Mouse (Mus musculus) CH12.LX (cell line): Measurements from ENCODE around the gene Phf7. TPM values are rescaled to one million over a fixed set of nuclear protein-coding genes. Genes with fewer than 3 reads are reported as not detected.
A peak's percentile ranks its signal among the peaks of the same experiment; 100 is the strongest.

Experiments used
- DNase-seq: peaks from one replicate; pipeline ENCODE4 v3.0.0-alpha.2; 2013; ENCODE audit errors: extremely low read depth
- H3K27ac ChIP-seq: 2 replicates; pipeline ENCODE4 v1.5.1; 2012; ENCODE audit warnings: low read depth, mild to moderate bottlenecking, control low read depth, moderate library complexity; ENCODE audit not compliant: insufficient read depth
- H3K27me3 ChIP-seq: replicated peaks from 2 replicates; pipeline ENCODE3; 2012; ENCODE audit warnings: inconsistent platforms
- H3K36me3 ChIP-seq, 2 experiments: replicated peaks in 1 of 2; 2 replicates each; pipeline versions ENCODE3 to v1.6.1; 2012; ENCODE audit warnings: inconsistent platforms in 1 of 2, low read length in 1 of 2, mild to moderate bottlenecking in 1 of 2, mixed read lengths in 1 of 2, moderate library complexity in 1 of 2; ENCODE audit not compliant: control insufficient read depth in 1 of 2, insufficient read depth in 1 of 2
- H3K4me1 ChIP-seq, 2 experiments: 2 replicates each; pipeline ENCODE4 v1.6.1; 2012; ENCODE audit warnings: inconsistent platforms in 1 of 2, moderate library complexity in 1 of 2; ENCODE audit not compliant: insufficient read depth in 2 of 2, control insufficient read depth in 1 of 2
- H3K4me2 ChIP-seq: 2 replicates; pipeline ENCODE4 v1.6.1; 2012; ENCODE audit warnings: low read depth, mild to moderate bottlenecking, control low read depth; ENCODE audit not compliant: poor library complexity, insufficient read depth, severe bottlenecking
- H3K4me3 ChIP-seq, 3 experiments: fragments of 150-350 bp in 1 of 3; sonication (generic) in 1 of 3; replicated peaks in 1 of 3; 2 replicates each; pipeline versions ENCODE3 to v1.5.1; 2011 to 2012; ENCODE audit warnings: low read depth in 2 of 3, low read length in 2 of 3, mild to moderate bottlenecking in 2 of 3, moderate library complexity in 2 of 3, control low read depth in 1 of 3, improper control_type of control experiment in 1 of 3, inconsistent platforms in 1 of 3, mixed read lengths in 1 of 3; ENCODE audit not compliant: poor library complexity in 1 of 3
- H3K79me2 ChIP-seq: replicated peaks from 2 replicates; pipeline ENCODE4 v1.6.1; 2012; ENCODE audit warnings: mild to moderate bottlenecking, moderate library complexity; ENCODE audit not compliant: control insufficient read depth, poor library complexity, insufficient read depth, severe bottlenecking; ENCODE audit errors: extremely low read depth
- H3K9ac ChIP-seq: 2 replicates; pipeline ENCODE4 v1.6.1; 2012; ENCODE audit warnings: low read depth, mild to moderate bottlenecking, control low read depth, moderate library complexity; ENCODE audit not compliant: insufficient read depth
- H3K9me3 ChIP-seq: replicated peaks from 2 replicates; pipeline ENCODE3; 2012; ENCODE audit warnings: low read length, inconsistent platforms, mixed read lengths
- BHLHE40 ChIP-seq: IDR thresholded peaks from 2 replicates; pipeline ENCODE4 v1.6.1; 2011; ENCODE audit warnings: mild to moderate bottlenecking, low read depth, low read length, improper control_type of control experiment
- CHD1 ChIP-seq: IDR thresholded peaks from 2 replicates; pipeline ENCODE4 v1.6.1; 2012; ENCODE audit warnings: low read depth, low read length, improper control_type of control experiment, inconsistent platforms
- CHD2 ChIP-seq: IDR thresholded peaks from 2 replicates; pipeline ENCODE4 v1.6.1; 2011; ENCODE audit warnings: low read length, improper control_type of control experiment
- CTCF ChIP-seq, 2 experiments: IDR thresholded peaks in 1 of 2; conservative IDR thresholded peaks in 1 of 2; 2 replicates each; pipeline ENCODE4 v1.5.1; 2011 to 2012; ENCODE audit warnings: low read depth in 2 of 2, low read length in 2 of 2, improper control_type of control experiment in 1 of 2, inconsistent platforms in 1 of 2, mild to moderate bottlenecking in 1 of 2, moderate library complexity in 1 of 2
- E2F4 ChIP-seq: IDR thresholded peaks from 2 replicates; pipeline ENCODE4 v1.6.1; 2011; ENCODE audit warnings: low read depth, low read length, improper control_type of control experiment; ENCODE audit not compliant: insufficient replicate concordance
- ELF1 ChIP-seq: IDR thresholded peaks from 2 replicates; pipeline ENCODE4 v1.6.1; 2014; ENCODE audit warnings: low read depth, mild to moderate bottlenecking, inconsistent platforms, low read length, improper control_type of control experiment
- EP300 ChIP-seq: IDR thresholded peaks from 2 replicates; pipeline ENCODE4 v1.6.1; 2011; ENCODE audit warnings: low read length, improper control_type of control experiment
- ETS1 ChIP-seq: conservative IDR thresholded peaks from 2 replicates; pipeline ENCODE4 v1.6.1; 2012; ENCODE audit warnings: low read depth, mild to moderate bottlenecking, inconsistent platforms, low read length, improper control_type of control experiment, moderate library complexity
- GABPA ChIP-seq: IDR thresholded peaks from 2 replicates; pipeline ENCODE4 v1.6.1; 2012; ENCODE audit warnings: low read depth, low read length, improper control_type of control experiment, inconsistent platforms; ENCODE audit not compliant: insufficient replicate concordance
- HCFC1 ChIP-seq: IDR thresholded peaks from 2 replicates; pipeline ENCODE4 v1.6.1; 2012; ENCODE audit warnings: low read depth, mild to moderate bottlenecking, inconsistent platforms, low read length, improper control_type of control experiment
- IRF4 ChIP-seq: IDR thresholded peaks from 2 replicates; pipeline ENCODE4 v1.6.1; 2014; ENCODE audit warnings: low read depth, mild to moderate bottlenecking, inconsistent platforms, low read length, improper control_type of control experiment
- JUN ChIP-seq: IDR thresholded peaks from 2 replicates; pipeline ENCODE4 v1.6.1; 2011; ENCODE audit warnings: low read depth, mild to moderate bottlenecking, low read length, improper control_type of control experiment, moderate library complexity; ENCODE audit not compliant: insufficient read depth
- JUND ChIP-seq: conservative IDR thresholded peaks from 2 replicates; pipeline ENCODE4 v1.6.1; 2011; ENCODE audit warnings: low read depth, low read length, improper control_type of control experiment
- KAT2A ChIP-seq: IDR thresholded peaks from 2 replicates; pipeline ENCODE4 v1.6.1; 2012; ENCODE audit warnings: low read length, improper control_type of control experiment, inconsistent platforms; ENCODE audit not compliant: insufficient replicate concordance
- MAFK ChIP-seq: IDR thresholded peaks from 2 replicates; pipeline ENCODE4 v1.6.1; 2011; ENCODE audit warnings: low read length, improper control_type of control experiment; ENCODE audit not compliant: insufficient replicate concordance
- MAX ChIP-seq: IDR thresholded peaks from 2 replicates; pipeline ENCODE4 v1.6.1; 2011; ENCODE audit warnings: low read length, improper control_type of control experiment
- MAZ ChIP-seq: IDR thresholded peaks from 2 replicates; pipeline ENCODE4 v1.6.1; 2012; ENCODE audit warnings: low read depth, mild to moderate bottlenecking, inconsistent platforms, low read length, improper control_type of control experiment, moderate library complexity
- MEF2A ChIP-seq: IDR thresholded peaks from 2 replicates; pipeline ENCODE4 v1.6.1; 2014; ENCODE audit warnings: low read depth, mild to moderate bottlenecking, inconsistent platforms, low read length, improper control_type of control experiment, borderline replicate concordance
- MXI1 ChIP-seq: IDR thresholded peaks from 2 replicates; pipeline ENCODE4 v1.6.1; 2011; ENCODE audit warnings: mild to moderate bottlenecking, low read depth, low read length, improper control_type of control experiment
- MYC ChIP-seq: IDR thresholded peaks from 2 replicates; pipeline ENCODE4 v1.6.1; 2011; ENCODE audit warnings: low read depth, mild to moderate bottlenecking, improper control_type of control experiment, low read length
- PAX5 ChIP-seq: IDR thresholded peaks from 2 replicates; pipeline ENCODE4 v1.6.1; 2012; ENCODE audit warnings: low read length, inconsistent platforms, mixed read lengths
- POLR2AphosphoS2 ChIP-seq: IDR thresholded peaks from 2 replicates; pipeline ENCODE4 v1.6.1; 2011; ENCODE audit warnings: low read depth, low read length, improper control_type of control experiment
- RAD21 ChIP-seq: IDR thresholded peaks from 2 replicates; pipeline ENCODE4 v1.6.1; 2011; ENCODE audit warnings: low read depth, mild to moderate bottlenecking, low read length, improper control_type of control experiment, moderate library complexity
- RCOR1 ChIP-seq: conservative IDR thresholded peaks from 2 replicates; pipeline ENCODE4 v1.6.1; 2012; ENCODE audit warnings: low read depth, mild to moderate bottlenecking, inconsistent platforms, low read length, improper control_type of control experiment
- SMC3 ChIP-seq: IDR thresholded peaks from 2 replicates; pipeline ENCODE4 v1.6.1; 2011; ENCODE audit warnings: low read depth, low read length, improper control_type of control experiment
- TBP ChIP-seq: conservative IDR thresholded peaks from 2 replicates; pipeline ENCODE4 v1.6.1; 2011; ENCODE audit warnings: low read depth, low read length, improper control_type of control experiment
- TCF12 ChIP-seq: IDR thresholded peaks from 2 replicates; pipeline ENCODE4 v1.6.1; 2014; ENCODE audit warnings: low read depth, mild to moderate bottlenecking, inconsistent platforms, low read length, improper control_type of control experiment
- USF1 ChIP-seq: IDR thresholded peaks from 2 replicates; pipeline ENCODE4 v1.6.1; 2014; ENCODE audit warnings: low read depth, mild to moderate bottlenecking, inconsistent platforms, low read length, improper control_type of control experiment
- USF2 ChIP-seq: conservative IDR thresholded peaks from 2 replicates; pipeline ENCODE4 v1.6.1; 2011; ENCODE audit warnings: low read depth, low read length, improper control_type of control experiment
- ZC3H11A ChIP-seq: IDR thresholded peaks from 2 replicates; pipeline ENCODE4 v1.6.1; 2012; ENCODE audit warnings: low read depth, mild to moderate bottlenecking, inconsistent platforms, low read length, improper control_type of control experiment
- ZKSCAN1 ChIP-seq: IDR thresholded peaks from 2 replicates; pipeline ENCODE4 v1.6.1; 2012; ENCODE audit warnings: low read depth, inconsistent platforms, low read length, improper control_type of control experiment, borderline replicate concordance
- ZMIZ1 ChIP-seq: IDR thresholded peaks from 2 replicates; pipeline ENCODE4 v1.6.1; 2012; ENCODE audit warnings: low read depth, mild to moderate bottlenecking, inconsistent platforms, low read length, improper control_type of control experiment
- dilution Hi-C: fragments of 300-500 bp; cut with MboI; formaldehyde crosslinking; loops from 2 replicates; pipeline ENCODE4 v1.14.3; 2020; ENCODE audit warnings: low sequenced_read_pairs; ENCODE audit not compliant: extremely low pct_unique_long_range_greater_than_20kb, extremely low pct_ligation_motif_present
- in situ Hi-C: fragments of 300-500 bp; cut with MboI; formaldehyde crosslinking; loops from 3 replicates; pipeline ENCODE4 v1.14.3; 2019; ENCODE audit warnings: low sequenced_read_pairs, low pct_ligation_motif_present, low pct_unique_long_range_greater_than_20kb, mixed read lengths
- polyA plus RNA-seq: library from polyadenylated mRNA; unstranded; fragments of >175 nt; gene quantifications from 2 replicates; pipeline ENCODE4 v1.2.1, GENCODE M21; 2012; ENCODE audit warnings: low read depth; ENCODE audit not compliant: insufficient read length
- total RNA-seq, 2 experiments: library from RNA; depleted of rRNA; stranded (reverse); fragments of 300-350 nt in 1 of 2; fragments of >200 nt in 1 of 2; gene quantifications; 2 replicates each; pipeline ENCODE4 v1.2.3; 2012 to 2014

Gene Phf7
- total and polyA plus RNA-seq, 3 experiments: 10.0 to 13.9 (median 13.5) TPM

DNA sequence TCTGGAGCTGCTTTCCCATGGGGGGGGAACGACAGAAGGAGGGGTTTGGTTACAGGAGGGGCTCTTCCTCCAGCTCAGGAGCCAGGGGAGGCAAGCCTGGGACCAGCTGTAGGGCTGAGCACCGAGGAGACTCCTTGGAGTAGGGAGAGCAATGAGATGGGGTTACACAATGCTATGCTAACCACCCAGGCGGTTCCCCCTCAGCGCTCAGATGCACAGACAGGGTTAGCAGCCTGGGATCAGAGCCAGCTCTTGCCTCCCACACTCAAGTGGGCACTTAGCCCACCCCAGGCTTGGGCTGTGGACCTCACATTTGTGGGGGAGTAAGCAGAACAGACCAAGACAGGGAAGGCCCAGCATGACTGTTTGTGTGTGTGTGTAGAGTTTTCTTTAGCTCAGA is 24.1 kb downstream of the Phf7 start:
- TF ChIP-seq MXI1: no peak
- TF ChIP-seq HCFC1: no peak
- no peak for TF ChIP-seq IRF4
- no peak for TF ChIP-seq USF2
- TF ChIP-seq RCOR1: no peak
- TF ChIP-seq ZMIZ1: no peak
- no peak for TF ChIP-seq ETS1
- no peak for TF ChIP-seq MYC
- no peak for TF ChIP-seq MEF2A
- TF ChIP-seq TCF12: no peak
- TF ChIP-seq MAFK: no peak
- TF ChIP-seq JUND: no peak
- Histone ChIP-seq H3K4me3 (no peak overlapping the region), H3K9ac (no peak overlapping the region), H3K4me2 (no peak overlapping the region), H3K79me2 (no peaks in the 10 kb centered on the region), H3K27me3 (peaks cover 13% of the 10 kb centered on the region), H3K4me1 (peaks cover 12 to 18% of the 10 kb centered on the region in 2 experiments), H3K36me3 (peaks cover 0 to 10% of the 10 kb centered on the region in 2 experiments), H3K27ac (no peak overlapping the region), H3K9me3 (no peaks in the 10 kb centered on the region)
- in situ Hi-C loops (no loop called here), dilution Hi-C loops (no loop called here)
- DNase-seq: no peak

DNA sequence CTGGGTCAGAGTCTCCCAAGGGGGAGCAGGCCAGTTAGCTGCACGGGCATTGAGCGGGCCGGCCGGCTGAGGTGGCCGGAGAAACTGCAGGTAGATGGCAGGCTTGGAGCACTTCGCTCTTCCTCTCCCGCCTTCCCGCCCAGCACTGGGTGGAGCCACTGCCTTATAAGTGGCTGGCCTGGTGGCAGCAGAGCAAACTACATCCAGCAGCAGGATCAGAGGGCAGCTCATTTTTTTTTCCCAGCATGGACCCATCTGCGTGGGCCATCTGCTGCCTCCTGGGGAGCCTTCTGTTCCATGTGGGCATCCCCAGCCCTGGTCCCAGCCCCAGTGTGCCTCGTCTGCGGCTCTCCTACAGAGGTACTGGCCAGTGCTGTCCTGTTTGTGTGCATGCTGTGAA is 33.5 kb downstream of the Phf7 start, which contains the start of gene Sema3g:
Sema3g (plus strand) TSS at position 195 of the 400 bp plus-strand sequence.
- DNase-seq: peak; percentile 67
- in situ Hi-C loops: loop anchor here (5.0 kb wide), 1 partner anchor 35 kb away; the partner anchor contains the start of genes Bap1 and Phf7
- peaks cover 13% of the 10 kb centered on the region for H3K27me3 ChIP-seq
- no peak within 1 kb of the TSS for H3K27ac ChIP-seq
- H3K4me1 ChIP-seq: peaks cover 12 to 30% of the 10 kb centered on the region in 2 experiments
- dilution Hi-C loops: no loop called here
- H3K79me2 ChIP-seq: no peaks in the 10 kb centered on the region
- peak within 1 kb of the TSS; percentile 18; the same call in 1 of the 2 replicates for H3K4me2 ChIP-seq
- peaks cover 0 to 4% of the 10 kb centered on the region in 2 experiments for H3K36me3 ChIP-seq
- H3K9me3 ChIP-seq: no peaks in the 10 kb centered on the region
- H3K4me3 ChIP-seq: peak within 1 kb of the TSS in 2 of 3 experiments; percentile 33 to 37
- H3K9ac ChIP-seq: no peak within 1 kb of the TSS
- TF ChIP-seq PAX5 (no peak), ELF1 (peak; percentile 47; the same call in 1 of the 2 replicates), SMC3 (peak; percentile 75), HCFC1 (no peak; the same call in 1 of the 2 replicates), GABPA (no peak), TBP (peak; percentile 95), ZMIZ1 (no peak), USF2 (no peak), E2F4 (peak; percentile 70; the same call in 1 of the 2 replicates), IRF4 (peak; percentile 36; the same call in 1 of the 2 replicates), KAT2A (no peak), BHLHE40 (0 out of 2 replicates have a peak, but pooled peaks have one; percentile 20), MYC (no peak), MAZ (no peak), CHD1 (no peak), JUN (no peak), MAFK (no peak), TCF12 (peak; percentile 68; the same call in 1 of the 2 replicates), ZC3H11A (no peak), POLR2AphosphoS2 (no peak), RAD21 (peak; percentile 71), USF1 (no peak), CHD2 (no peak), CTCF (conservative IDR thresholded peaks at IDR 0.05 in 1 of 2, IDR thresholded peaks at IDR 0.05 in 1 of 2; ENCODE audit: low read depth in 2 of 2, low read length in 2 of 2) (peak; percentile 19 to 88; a peak in 3 of 4 replicates), ZKSCAN1 (no peak), EP300 (no peak), RCOR1 (no peak; the same call in 1 of the 2 replicates), MAX (0 out of 2 replicates have a peak, but pooled peaks have one; percentile 34)
